Mouse (Mus musculus): ENCODE measurements around the gene Haus3.

GRCm38 (mm10) chr5:34189521-34189920 lies 20.2 kb upstream of the Haus3 start:
- TF ChIP-seq EP300 (IDR thresholded peaks at IDR 0.05; ENCODE audit: insufficient read depth, low read depth, low read length) = no peak
- no peak for TF ChIP-seq CTCF (IDR thresholded peaks at IDR 0.05; ENCODE audit: low read depth, low read length)

Measured in ES-Bruce4 (cell line).